Mouse (Mus musculus): ENCODE measurements around the gene Tbc1d5.
"Not testable (repeated sequence)": the region's sequence is repeated elsewhere in the genome, so short reads cannot be mapped to it uniquely, and the experiment has no call there.

The Tbc1d5 gene

DNA sequence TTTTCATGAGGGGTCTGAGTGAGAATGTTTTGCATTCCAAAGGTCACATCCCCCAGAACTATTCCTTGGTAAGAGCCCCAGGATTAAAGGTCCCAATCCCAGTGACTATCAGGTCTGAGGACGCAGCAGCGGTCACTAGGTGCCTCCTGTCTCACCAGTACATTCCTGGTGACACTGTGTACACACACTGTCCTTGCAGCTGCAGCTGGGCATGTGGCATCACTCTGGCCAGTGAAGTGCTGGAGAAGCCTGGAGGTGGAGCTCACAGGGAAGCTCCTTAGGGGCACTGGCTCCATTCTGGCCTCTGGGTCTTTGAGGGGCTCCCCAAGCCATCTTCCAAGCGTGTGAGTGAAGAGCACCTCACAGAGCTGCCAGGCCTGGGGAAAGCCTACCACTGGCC is 427.2 kb downstream of the Tbc1d5 start:
- no peak for DNase-seq (ENCODE audit: low spot score in 2 of 2)

DNA sequence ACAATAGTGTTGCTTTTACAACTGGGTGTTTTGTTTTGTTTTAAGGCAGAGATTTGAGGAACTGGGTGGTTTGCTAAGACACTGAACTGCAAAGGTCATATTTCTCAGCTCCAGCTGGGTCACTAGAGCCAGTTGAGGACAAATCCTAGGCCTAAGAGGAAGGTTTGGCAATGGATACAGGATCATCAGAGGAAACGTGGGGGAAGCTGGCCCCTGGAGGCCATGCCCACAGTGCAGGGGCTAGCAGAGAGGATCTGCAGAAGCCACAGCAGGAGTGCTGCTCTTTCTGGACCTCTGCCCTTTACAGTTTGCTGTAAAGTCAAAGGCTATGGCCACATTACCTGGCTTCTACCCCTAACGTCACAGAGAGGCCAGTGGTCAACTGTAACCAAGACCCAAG is 428.3 kb downstream of the Tbc1d5 start:
- no peak for DNase-seq (ENCODE audit: low spot score in 2 of 2)

DNA sequence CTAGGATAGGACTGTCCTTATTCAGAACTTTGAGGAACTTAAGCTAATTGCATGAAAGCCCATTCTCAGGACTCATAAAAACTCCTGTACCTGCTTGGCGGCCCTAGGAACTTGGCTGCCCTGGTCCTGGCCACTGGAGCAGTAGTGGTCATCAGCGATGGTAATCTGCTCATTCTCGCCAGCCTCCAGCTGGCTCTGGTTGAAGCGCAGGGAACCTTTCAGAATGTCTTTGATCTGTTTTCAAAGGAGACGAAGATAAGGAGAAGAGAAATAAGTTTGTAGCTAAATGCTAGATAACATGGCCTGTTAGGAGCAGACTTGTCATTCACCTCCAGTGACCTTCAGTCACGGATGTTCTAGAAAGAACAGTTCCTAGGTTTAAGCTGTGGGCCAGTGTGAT is 437.8 kb downstream of the Tbc1d5 start:
- no peak for DNase-seq (ENCODE audit: low spot score in 2 of 2)

DNA sequence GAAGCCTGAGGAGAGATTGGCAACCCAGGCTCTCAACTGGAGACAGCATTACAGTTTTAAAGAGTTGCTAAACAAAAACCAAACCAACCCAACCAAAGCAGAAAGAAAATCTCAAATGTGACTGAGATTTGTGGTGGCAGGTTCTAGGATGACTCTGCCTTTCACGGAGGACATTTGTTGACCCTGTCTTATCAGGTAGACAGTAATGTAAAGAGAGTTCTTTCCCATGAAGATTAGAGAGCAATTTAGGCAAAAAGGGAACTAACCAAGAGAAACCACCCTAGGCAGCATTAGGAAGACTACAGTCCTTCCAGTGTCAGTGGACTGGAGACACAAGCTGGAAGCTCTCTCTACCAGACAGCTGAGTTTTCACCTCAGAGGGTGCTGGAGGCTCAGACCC is 438.3 kb downstream of the Tbc1d5 start:
- DNase-seq (ENCODE audit: low spot score in 2 of 2): no peak

DNA sequence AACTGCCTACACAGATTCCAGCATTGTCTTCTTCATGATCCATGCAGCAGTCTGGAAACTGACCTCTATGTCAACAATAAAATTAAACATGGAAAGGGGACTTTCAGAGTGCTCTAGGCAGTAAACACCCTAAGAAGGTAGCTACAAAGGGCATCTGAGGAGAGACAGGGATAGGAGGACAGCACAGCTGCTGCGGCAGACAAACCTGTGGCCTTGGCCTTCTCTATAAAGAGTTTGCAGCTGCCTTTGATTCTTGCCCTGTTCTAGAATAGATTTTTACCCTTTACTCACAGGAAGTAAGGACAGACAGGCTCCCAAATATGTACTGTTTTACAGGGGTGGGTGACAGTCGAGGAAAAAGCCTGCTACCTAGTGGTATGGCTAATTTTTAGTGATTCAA is 440.7 kb downstream of the Tbc1d5 start:
- no peak for DNase-seq (ENCODE audit: low spot score in 2 of 2)

DNA sequence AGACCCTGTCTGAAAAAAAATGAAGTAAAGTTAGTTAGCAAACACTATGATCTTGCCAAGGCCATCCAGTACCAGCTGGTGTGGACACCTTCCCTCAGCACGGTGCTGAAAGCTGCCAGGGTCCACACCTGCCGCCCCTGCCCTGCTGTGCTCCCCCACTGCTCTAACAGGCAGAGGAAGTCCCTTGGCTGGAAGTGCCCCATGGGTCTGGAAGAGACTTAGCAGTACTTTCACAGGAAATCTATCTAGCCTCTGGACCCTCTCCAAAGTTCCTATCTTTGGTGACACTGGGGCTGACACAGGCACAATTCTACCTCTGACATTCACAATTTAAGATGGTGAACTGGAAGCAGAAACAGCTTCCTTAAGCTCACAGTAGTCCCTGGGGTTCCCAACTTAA is 442.1 kb downstream of the Tbc1d5 start:
- no peak for DNase-seq (ENCODE audit: low spot score in 2 of 2)

DNA sequence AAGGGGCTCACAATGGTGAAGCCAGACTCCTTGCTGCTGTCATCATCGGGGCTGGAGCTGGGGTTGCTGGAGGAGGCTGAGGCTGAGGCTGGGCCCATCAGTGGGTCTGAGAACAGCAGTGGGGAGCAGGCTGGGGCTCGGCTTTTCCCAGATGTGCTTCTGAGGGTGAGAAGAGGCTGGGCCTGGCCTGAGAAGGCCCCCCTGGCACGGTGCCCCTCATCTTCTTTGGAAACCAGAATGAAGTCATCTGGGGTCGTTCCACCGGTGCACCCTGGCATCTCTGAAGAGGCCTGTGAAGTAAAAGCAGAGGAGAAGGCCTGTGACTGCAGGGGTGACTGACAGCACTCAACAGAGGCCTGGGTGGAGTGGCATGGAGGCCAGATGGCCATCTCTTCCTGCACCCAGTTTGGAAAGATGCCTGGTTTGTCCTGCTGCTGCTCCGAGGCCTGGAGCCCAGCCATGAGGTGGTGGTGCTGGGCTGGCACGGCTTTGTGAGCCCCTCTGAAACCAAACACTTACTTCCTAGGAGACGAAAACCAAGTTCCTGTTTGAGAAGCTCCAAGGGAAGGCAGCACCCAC is 443.1 kb downstream of the Tbc1d5 start:
- DNase-seq (ENCODE audit: low spot score in 2 of 2): no peak

DNA sequence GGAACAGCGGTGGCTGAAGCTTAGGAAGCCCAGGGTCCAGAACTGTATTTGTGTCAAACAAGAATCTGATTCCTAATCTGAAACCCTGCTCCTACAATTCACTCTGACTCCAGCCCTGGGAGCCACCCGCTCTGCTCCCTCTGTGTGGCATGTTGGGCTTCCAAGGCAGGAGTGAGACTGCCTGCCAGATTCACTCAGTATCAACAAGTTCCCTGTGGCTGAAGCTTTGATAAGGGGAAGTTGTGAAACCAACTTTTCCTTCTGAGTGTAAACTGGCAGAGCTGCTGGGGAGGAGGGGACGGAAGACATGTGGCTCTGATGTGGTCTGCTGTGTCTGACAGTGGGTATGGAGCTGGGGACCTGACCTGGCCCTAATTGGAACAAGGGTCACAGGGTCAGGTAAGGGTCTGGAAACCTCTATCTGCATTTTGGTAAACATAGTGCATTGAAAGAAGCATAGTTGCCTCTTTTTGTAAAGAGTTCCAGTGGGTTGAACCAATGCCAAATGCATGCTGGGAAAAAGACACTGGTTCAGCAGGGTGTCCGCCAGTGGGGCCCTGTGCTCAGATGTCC is 443.7 kb downstream of the Tbc1d5 start:
- no peak for DNase-seq (ENCODE audit: low spot score in 2 of 2)

DNA sequence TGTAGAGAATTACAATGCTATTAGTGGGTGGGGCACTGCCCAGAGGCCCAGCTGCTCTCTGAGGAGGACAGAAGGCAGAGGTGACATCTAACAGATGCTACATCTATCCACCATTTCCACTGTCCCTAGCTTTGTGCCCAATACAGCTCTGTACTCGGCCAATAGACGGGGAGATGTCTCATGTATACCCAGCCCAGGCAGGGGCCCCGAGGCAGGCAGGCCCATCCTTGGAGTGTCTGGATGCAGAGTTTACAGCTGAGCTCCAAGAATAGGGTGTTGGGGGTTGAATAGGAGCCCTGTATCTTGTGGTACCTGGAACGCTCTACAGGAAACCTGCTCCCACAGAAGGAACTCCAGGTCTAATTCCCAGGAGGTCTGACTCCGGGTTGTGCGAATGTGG is 444.4 kb downstream of the Tbc1d5 start:
- DNase-seq (ENCODE audit: low spot score in 2 of 2): no peak

DNA sequence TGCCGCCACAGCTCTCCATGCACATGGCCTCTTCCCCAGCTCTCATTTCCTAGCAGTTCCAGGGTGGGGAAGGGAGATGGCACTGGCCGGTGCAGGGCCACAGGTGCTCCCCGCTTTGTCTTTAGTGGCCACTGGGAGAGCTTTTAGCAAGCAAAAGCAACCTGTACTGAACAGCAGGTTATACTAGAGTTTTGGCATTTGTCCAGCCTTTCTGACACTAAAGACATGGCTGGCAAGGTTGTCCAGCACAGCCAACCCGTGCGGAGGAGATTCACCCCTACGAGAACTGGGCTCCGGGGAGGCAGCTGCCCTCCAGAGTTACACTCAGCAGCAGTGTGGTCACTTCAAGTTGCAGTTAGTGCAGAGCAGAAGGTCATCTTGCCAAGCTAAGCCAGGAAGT is 445.8 kb downstream of the Tbc1d5 start:
- no peak for DNase-seq (ENCODE audit: low spot score in 2 of 2)

DNA sequence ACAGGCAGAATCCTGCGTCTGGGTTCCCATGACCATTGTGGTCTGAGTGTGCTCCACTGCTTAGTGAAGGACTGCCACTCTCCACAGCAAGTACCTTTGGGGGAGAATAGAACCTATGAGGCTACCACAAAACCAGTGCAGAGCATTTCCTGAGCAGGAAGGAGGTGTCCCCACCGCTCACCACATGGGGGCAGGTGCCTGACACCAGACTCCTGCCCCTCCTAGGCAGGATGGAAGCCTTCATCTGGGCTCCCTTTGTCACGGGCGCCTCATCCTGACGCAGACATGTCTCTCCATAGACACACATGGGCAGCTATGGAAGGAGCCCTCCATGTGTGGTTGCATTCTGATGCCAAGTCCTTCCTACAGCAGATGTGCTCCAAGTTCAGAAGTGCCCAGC is 447.3 kb downstream of the Tbc1d5 start:
- DNase-seq (ENCODE audit: low spot score in 2 of 2): no peak

DNA sequence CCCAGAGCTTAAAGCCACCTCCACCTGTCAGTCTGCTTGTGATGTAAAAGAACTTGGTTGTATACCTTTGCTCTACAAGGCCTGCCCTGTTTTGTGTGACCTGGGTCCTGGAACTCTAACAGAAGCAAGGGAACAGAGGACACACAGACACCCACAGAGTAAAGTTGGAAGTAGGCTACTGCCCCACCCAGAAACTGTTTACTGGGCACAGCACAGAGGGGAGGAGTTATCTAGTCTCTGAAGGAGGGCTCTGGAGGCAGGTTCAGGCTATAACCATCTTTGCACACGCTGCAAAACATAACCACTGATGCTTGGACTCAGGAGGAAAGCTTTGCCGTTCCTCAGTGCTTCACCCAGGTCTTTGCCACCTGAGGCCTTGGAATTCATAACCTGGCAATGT is 448.3 kb downstream of the Tbc1d5 start:
- no peak for DNase-seq (ENCODE audit: low spot score in 2 of 2)

DNA sequence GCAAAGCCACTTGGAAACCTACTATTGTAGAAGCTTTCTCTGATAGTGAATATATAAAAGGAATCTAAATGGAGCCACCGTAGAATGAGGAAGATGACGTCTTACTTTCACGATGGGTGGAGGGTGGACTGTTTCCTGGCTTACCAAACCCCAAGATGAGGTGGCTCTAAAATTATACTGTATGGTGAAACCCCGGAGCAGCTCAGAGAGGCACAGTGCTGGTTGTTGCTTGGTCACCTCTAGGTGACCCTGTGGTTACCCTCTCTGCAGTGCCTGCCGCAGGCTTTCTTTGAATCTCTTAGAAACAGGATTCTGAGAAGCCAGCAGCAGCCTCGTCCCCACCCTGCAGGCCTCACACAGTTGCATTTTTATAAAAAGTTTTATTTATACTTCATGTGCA is 449.6 kb downstream of the Tbc1d5 start:
- DNase-seq (ENCODE audit: low spot score in 2 of 2): no peak

DNA sequence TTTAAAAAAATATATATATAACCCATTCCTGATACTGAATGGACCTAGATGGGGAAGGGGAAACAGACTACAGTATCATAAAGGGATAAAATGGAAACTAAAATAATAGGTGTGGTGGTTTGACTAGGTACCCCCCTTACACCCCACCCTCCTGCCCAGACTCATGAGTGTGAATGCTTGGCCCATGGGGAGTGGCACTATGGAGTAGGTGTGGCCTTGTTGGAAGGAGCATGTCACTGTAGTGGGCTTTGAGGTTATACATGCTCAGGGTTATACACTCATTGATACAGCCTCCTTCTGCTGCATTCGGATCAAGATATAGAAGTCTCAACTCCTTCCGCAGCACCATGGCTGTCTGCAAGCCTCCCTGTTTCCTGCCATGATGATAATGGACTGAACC is 450.1 kb downstream of the Tbc1d5 start:
- DNase-seq (ENCODE audit: low spot score in 2 of 2): no peak

DNA sequence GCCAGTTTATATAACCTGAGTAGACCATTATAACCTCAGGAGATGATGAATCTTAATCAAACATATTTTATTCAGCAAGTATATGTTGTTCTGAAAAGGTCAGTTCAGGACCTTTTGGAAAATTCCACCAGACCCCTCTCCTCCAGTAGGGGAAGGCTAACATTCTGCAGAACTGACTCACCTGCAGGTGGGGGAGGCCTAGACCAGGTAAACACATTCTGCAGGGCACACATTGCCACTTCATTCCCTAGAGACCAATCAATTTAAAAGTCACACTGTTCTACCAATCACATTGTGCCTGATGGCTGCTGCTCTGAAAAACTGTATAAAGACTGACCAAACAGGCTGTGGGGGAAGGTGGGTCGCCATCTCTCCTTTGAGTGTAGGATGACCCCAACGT is 452.9 kb downstream of the Tbc1d5 start:
- DNase-seq (ENCODE audit: low spot score in 2 of 2): no peak

DNA sequence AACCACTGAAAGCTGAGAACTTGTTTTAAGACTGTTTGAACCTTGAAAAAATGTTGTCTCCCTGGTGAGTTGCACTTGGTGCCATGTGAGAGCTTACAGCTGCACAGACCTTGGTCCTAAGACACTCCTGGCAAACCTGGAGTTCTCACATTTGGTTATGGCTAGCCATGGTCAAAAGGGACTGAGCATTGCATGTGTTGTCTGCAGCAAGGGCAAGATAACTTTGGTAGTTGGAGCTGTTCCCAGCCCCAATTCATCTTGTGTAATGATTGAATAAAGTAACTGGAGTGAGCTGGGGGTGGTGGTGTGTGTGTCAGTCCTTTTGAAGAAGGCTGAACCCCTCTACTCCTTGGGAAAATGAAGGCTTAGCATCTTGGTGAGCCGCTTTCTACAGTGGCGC is 454.8 kb downstream of the Tbc1d5 start:
- DNase-seq (ENCODE audit: low spot score in 2 of 2): no peak

DNA sequence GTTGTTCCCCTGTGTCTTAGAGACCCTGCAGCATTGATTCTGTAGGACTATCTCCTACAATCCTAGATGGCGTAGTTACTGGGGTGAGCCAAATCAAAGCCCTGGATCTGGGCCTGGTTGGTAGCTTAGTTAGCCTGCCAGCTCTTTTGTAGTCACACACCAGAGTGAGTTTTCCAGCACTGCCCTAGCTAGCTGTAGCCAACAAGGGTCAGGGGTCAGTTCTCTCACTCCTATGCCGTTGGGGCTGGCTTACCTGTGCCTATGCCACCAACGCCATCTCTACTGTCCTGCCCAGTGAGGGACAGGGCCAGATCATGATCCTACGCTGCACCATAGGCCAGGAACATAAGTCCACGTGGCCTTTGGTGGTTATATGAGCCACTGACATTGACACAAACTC is 461.6 kb downstream of the Tbc1d5 start:
- DNase-seq (ENCODE audit: low spot score in 2 of 2): no peak

DNA sequence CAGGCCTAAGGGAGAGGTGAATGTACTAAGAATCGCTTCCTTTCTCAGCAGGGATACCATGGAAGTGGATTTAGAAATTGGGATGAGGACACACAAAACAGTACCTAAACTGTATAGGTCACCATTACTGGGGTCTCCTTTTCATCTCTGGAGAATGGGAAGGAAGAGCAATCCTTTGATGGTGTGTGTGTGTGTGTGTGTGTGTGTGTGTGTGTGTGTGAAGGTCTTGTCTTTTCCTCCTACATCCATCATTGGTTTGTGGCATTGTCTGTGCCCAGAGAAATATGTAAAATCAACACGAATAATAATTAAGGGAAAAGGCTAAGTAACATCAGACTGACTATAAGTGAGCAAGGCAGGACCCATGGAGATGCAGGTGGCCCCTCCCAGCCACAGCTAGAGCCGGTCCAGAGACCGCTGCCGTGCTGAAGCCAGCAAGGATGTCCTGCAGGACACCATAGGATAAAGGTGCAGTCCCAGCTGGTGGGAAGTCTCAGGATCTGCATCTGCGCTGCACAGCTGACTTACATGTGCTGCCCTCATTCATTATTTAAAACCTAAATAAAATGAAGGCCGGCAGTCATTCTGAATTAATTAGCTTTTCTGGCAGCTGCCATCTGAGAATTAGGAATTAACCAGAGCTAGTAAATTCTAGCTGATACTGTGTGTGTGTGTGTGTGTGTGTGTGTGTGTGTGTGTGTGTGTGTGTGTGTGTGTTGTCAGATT is 468.5 kb downstream of the Tbc1d5 start:
- DNase-seq (ENCODE audit: low spot score in 2 of 2): no peak

DNA sequence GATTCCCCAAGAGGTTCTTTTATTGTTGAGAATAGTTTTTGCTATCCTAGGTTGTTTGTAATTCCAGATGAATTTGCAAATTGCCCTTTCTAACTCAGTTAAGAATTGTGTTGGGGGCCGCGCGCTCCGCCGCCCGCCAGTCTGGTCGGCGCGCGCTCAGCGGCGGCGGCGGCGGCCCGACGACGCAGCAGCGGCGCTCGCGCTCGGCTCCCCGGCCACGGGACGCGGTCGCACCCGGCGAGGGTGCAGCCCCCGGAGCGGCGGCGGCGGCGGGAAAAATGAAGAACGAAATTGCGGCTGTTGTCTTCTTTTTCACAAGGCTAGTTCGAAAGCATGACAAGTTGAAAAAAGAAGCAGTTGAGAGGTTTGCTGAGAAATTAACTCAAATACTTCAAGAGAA is 480.7 kb downstream of the Tbc1d5 start:
- DNase-seq (ENCODE audit: low spot score in 2 of 2): not testable (repeated sequence)

DNA sequence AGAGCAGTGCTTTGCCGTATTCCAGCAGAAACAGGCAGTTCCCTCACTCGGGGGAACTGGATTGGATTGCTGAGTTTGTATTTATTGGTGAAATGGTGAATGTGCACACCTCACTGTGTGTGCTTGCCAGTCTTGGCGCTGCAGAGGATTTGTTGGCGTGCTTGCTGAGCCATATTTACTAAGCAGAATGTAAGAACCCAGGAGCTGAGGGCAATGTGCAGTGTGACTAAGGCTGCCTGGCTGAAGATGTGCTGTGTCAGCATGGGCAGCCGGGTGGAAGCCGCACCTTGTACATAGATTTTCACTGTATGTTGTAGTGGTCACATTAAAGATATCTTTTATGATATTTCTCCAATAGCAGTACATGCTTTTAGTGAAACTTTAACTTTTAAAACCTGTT is 491.0 kb downstream of the Tbc1d5 start:
- DNase-seq (ENCODE audit: low spot score in 2 of 2): no peak

DNA sequence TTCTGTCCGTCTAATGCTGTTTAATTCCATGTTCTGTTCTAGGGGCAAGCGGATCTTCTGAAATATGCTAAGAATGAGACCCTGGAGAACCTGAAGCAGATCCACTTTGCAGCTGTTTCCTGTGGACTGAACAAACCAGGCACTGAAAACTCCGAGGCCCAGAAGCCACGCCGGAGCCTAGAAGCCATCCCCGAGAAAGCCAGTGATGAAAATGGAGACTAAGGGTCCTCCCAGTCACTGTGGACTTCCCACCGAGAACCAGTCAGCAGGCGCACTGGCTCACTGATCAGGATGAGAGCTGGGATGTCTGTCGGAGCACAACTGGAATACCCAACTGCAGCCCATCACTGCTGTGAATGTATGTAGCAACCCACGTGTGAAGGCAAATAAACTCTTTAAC is 491.5 kb downstream of the Tbc1d5 start:
- no peak for DNase-seq (ENCODE audit: low spot score in 2 of 2)

DNA sequence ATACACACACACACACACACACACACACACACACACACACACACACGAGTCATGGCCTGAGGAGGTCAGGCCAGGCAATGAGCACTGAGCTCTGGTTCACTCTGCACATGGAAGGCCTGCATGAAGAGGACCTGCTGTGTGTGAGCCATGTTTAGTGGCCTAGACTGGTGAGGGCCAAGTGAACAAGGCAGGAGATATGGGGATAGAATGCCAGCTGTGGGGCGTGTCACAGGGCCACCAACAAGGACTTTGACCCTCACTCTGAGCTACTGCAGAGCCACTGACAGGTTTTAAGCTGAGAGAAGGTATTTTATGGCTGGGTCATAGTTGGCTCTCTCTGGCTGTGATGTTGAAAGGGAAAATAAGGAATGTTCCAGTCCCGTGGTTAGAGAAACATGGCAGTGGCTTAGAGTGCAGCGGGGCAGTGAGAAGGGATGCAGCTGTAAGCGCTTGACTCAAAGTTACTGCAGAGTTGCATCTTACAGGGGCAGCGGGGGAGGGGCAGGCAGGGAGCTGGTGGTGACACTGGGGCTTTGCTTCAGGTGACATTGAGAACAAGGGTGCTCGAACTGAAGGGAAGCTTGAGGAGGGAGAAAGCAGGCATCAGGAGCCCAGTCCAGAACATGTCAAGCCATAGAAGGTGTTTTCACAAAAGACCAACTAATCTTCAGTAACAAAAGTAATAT is 494.0 kb downstream of the Tbc1d5 start:
- DNase-seq (ENCODE audit: low spot score in 2 of 2): no peak
